Mouse (Mus musculus): ENCODE data around the gene Ttk.

- TF ChIP-seq CTCF (conservative IDR thresholded peaks at IDR 0.05 in 1 of 2, IDR thresholded peaks at IDR 0.05 in 1 of 2; ENCODE audit: low read depth in 2 of 2, low read length in 2 of 2), result no peak
- no peak for TF ChIP-seq KAT2A (IDR thresholded peaks at IDR 0.05; ENCODE audit: insufficient replicate concordance, low read length)
- no peak for TF ChIP-seq CHD1 (IDR thresholded peaks at IDR 0.05; ENCODE audit: low read depth, low read length)
- TF ChIP-seq UBTF (IDR thresholded peaks at IDR 0.05; ENCODE audit: low read depth, low read length), result no peak
- no peak for TF ChIP-seq SMC3 (IDR thresholded peaks at IDR 0.05; ENCODE audit: low read depth, low read length)
- no peak for TF ChIP-seq MXI1 (IDR thresholded peaks at IDR 0.05; ENCODE audit: low read depth, low read length)
- no peak for TF ChIP-seq SIN3A (IDR thresholded peaks at IDR 0.05; ENCODE audit: low read length)
- TF ChIP-seq NRF1 (IDR thresholded peaks at IDR 0.05; ENCODE audit: low read depth, low read length), result no peak
Measured at GRCm38 (mm10) chr9:83852464-83852863, 18.0 kb downstream of the Ttk start.

All from CH12.LX (cell line).